Mouse (Mus musculus): Measurements from ENCODE around the gene Camk1. TPM values are rescaled to one million over a fixed set of nuclear protein-coding genes. Genes with fewer than 3 reads are reported as not detected.

Gene Camk1
- total and polyA plus RNA-seq, 3 experiments = 7.9 to 13.3 TPM; not detected in 1

GRCm38 (mm10) chr6:113307481-113308121 is 36.2 kb downstream of the Camk1 start:
- no peaks in the 10 kb centered on the region for H3K27me3 ChIP-seq (ENCODE audit: control insufficient read depth in 1 of 2, insufficient read depth in 2 of 2, low read length in 2 of 2)
- peaks cover 37% of the 10 kb centered on the region for H3K79me2 ChIP-seq (ENCODE audit: control insufficient read depth, insufficient read depth, low read length, poor library complexity)
- H3K36me3 ChIP-seq (ENCODE audit: control insufficient read depth in 1 of 2, insufficient read depth in 2 of 2, low read length in 2 of 2) = peaks cover 11 to 17% of the 10 kb centered on the region in 2 experiments
- peaks cover 18 to 19% of the 10 kb centered on the region in 2 experiments for H3K4me1 ChIP-seq (ENCODE audit: control insufficient read depth in 1 of 2, insufficient read depth in 2 of 2, low read length in 2 of 2)
- H3K9me3 ChIP-seq (replicated peaks; ENCODE audit: insufficient read depth, low read length) = no peaks in the 10 kb centered on the region
- peak overlapping the region; percentile 99 for H3K27ac ChIP-seq (ENCODE audit: control insufficient read depth, low read depth, low read length)
- DNase-seq (ENCODE audit: low read depth, low spot score) = peak; percentile 85
- peak overlapping the region; percentile 71 to 97 for H3K4me3 ChIP-seq (ENCODE audit: control insufficient read depth in 1 of 2, insufficient read depth in 1 of 2, low read depth in 2 of 2, low read length in 2 of 2)
- H3K9ac ChIP-seq (ENCODE audit: control insufficient read depth, low read depth, low read length, poor library complexity, severe bottlenecking) = peak overlapping the region; percentile 99
- TF ChIP-seq NRF1 (IDR thresholded peaks at IDR 0.05; ENCODE audit: insufficient read depth, low read depth, low read length, poor library complexity, severe bottlenecking) = no peak
- TF ChIP-seq E2F4 (IDR thresholded peaks at IDR 0.05; ENCODE audit: borderline replicate concordance, low read depth, low read length) = no peak
- peak; percentile 15; the same call in 1 of the 2 replicates for TF ChIP-seq HCFC1 (IDR thresholded peaks at IDR 0.05; ENCODE audit: low read depth, low read length)
- TF ChIP-seq ELF1 (IDR thresholded peaks at IDR 0.05; ENCODE audit: low read depth, low read length) = peak; percentile 29; the same call in 1 of the 2 replicates
- TF ChIP-seq MXI1 (IDR thresholded peaks at IDR 0.05; ENCODE audit: low read depth, low read length) = peak; percentile 13; the same call in 1 of the 2 replicates
- 0 out of 2 replicates have a peak, but pooled peaks have one; percentile 11 for TF ChIP-seq UBTF (IDR thresholded peaks at IDR 0.05; ENCODE audit: borderline replicate concordance, insufficient read depth, low read depth, low read length)

DNA sequence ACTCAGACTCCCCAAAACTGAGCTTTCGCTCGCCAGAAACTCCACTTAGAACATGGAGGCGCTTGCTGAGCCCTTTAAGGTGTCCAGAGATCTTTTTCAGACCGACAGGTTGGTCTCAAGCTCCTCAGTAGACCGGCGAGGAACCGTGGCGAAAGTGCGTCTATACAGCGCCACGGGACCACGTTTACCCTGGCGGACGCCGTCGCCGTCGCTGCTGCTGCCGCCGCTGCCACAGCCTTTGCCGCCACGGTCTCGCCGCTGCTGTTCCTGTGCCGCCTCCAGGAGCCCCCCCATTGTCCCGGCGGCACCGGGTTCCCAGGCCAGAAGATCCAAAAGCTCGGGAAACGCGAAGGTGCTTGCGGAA is 36.8 kb downstream of the Camk1 start, which contains the start of gene Brpf1:
Brpf1 (plus strand) TSS at position 152 of the 364 bp plus-strand sequence.
- peaks cover 35% of the 10 kb centered on the region for H3K79me2 ChIP-seq (ENCODE audit: control insufficient read depth, insufficient read depth, low read length, poor library complexity)
- peaks cover 21 to 24% of the 10 kb centered on the region in 2 experiments for H3K4me1 ChIP-seq (ENCODE audit: control insufficient read depth in 1 of 2, insufficient read depth in 2 of 2, low read length in 2 of 2)
- DNase-seq (ENCODE audit: low read depth, low spot score) = no peak
- peaks cover 11 to 17% of the 10 kb centered on the region in 2 experiments for H3K36me3 ChIP-seq (ENCODE audit: control insufficient read depth in 1 of 2, insufficient read depth in 2 of 2, low read length in 2 of 2)
- H3K9ac ChIP-seq (ENCODE audit: control insufficient read depth, low read depth, low read length, poor library complexity, severe bottlenecking) = peak within 1 kb of the TSS; percentile 99
- H3K4me3 ChIP-seq (ENCODE audit: control insufficient read depth in 1 of 2, insufficient read depth in 1 of 2, low read depth in 2 of 2, low read length in 2 of 2) = peak within 1 kb of the TSS; percentile 71 to 97
- H3K27ac ChIP-seq (ENCODE audit: control insufficient read depth, low read depth, low read length) = peak within 1 kb of the TSS; percentile 99
- no peaks in the 10 kb centered on the region for H3K9me3 ChIP-seq (replicated peaks; ENCODE audit: insufficient read depth, low read length)
- H3K27me3 ChIP-seq (ENCODE audit: control insufficient read depth in 1 of 2, insufficient read depth in 2 of 2, low read length in 2 of 2) = no peaks in the 10 kb centered on the region
- TF ChIP-seq NELFE (IDR thresholded peaks at IDR 0.05; ENCODE audit: low read depth, low read length) (peak; percentile 79), USF2 (IDR thresholded peaks at IDR 0.05; ENCODE audit: borderline replicate concordance in 1 of 2, insufficient read depth in 1 of 2, low read depth in 1 of 2, low read length in 2 of 2) (no peak), SIN3A (IDR thresholded peaks at IDR 0.05; ENCODE audit: low read length) (peak; percentile 77), ZC3H11A (IDR thresholded peaks at IDR 0.05; ENCODE audit: low read depth, low read length) (peak; percentile 99), MXI1 (IDR thresholded peaks at IDR 0.05; ENCODE audit: low read depth, low read length) (peak; percentile 18), GABPA (IDR thresholded peaks at IDR 0.05; ENCODE audit: low read depth, low read length) (no peak), MAX (IDR thresholded peaks at IDR 0.05; ENCODE audit: low read length) (peak; percentile 66), SMC3 (IDR thresholded peaks at IDR 0.05; ENCODE audit: low read depth, low read length) (no peak), POLR2A (IDR thresholded peaks at IDR 0.05; ENCODE audit: control insufficient read depth in 1 of 2, insufficient read depth in 1 of 2, low read depth in 1 of 2, low read length in 2 of 2, poor library complexity in 1 of 2) (peak; percentile 40 to 72; a peak in 3 of 4 replicates), BHLHE40 (IDR thresholded peaks at IDR 0.05; ENCODE audit: borderline replicate concordance, low read depth, low read length) (peak; percentile 89), ZMIZ1 (IDR thresholded peaks at IDR 0.05; ENCODE audit: low read depth, low read length) (peak; percentile 86; the same call in 1 of the 2 replicates), USF1 (IDR thresholded peaks at IDR 0.05; ENCODE audit: low read depth, low read length) (peak; percentile 35; the same call in 1 of the 2 replicates), RAD21 (IDR thresholded peaks at IDR 0.05; ENCODE audit: low read depth, low read length) (no peak), MYC (IDR thresholded peaks at IDR 0.05; ENCODE audit: low read depth, low read length) (peak; percentile 64), TBP (IDR thresholded peaks at IDR 0.05; ENCODE audit: low read depth, low read length) (0 out of 2 replicates have a peak, but pooled peaks have one; percentile 33), HCFC1 (IDR thresholded peaks at IDR 0.05; ENCODE audit: low read depth, low read length) (peak; percentile 88), EP300 (IDR thresholded peaks at IDR 0.05; ENCODE audit: low read depth in 1 of 2, low read length in 2 of 2) (no peak)
